Mouse (Mus musculus) forebrain, postnatal 0 days (tissue): ENCODE data around the gene Dnaja3. TPM values are rescaled to one million over a fixed set of nuclear protein-coding genes. Genes with fewer than 3 reads are reported as not detected.
A peak's percentile ranks its signal among the peaks of the same experiment; 100 is the strongest.

Experiments used
- ATAC-seq: fragments of 200-750 bp; cut with Nextera tagmentation; 2 replicates; pipeline ENCODE4 v1.8.0; 2017; ENCODE audit warnings: mild to moderate bottlenecking, moderate library complexity
- DNase-seq: peaks from one replicate; pipeline ENCODE4 v3.0.0-alpha.2; 2015
- H3K27ac ChIP-seq: fragments of 300-500 bp; sonication (generic); 2 replicates; pipeline ENCODE4 v1.5.1; 2014; ENCODE audit warnings: low read depth, mild to moderate bottlenecking, antibody characterized with exemption, low read length, moderate library complexity, mixed read lengths
- H3K27me3 ChIP-seq: fragments of 300-500 bp; sonication (generic); 2 replicates; pipeline ENCODE4 v1.6.1; 2014; ENCODE audit warnings: mild to moderate bottlenecking, low read length, mixed read lengths; ENCODE audit not compliant: insufficient read depth
- H3K36me3 ChIP-seq: fragments of 300-500 bp; sonication (generic); 2 replicates; pipeline ENCODE4 v1.6.1; 2014; ENCODE audit warnings: mild to moderate bottlenecking, moderate library complexity; ENCODE audit not compliant: insufficient read depth
- H3K4me1 ChIP-seq: fragments of 300-500 bp; sonication (generic); 2 replicates; pipeline ENCODE4 v1.6.1; 2014; ENCODE audit warnings: antibody characterized with exemption; ENCODE audit not compliant: insufficient read depth
- H3K4me2 ChIP-seq: fragments of 300-500 bp; sonication (generic); 2 replicates; pipeline ENCODE4 v1.6.1; 2014; ENCODE audit warnings: low read depth, mild to moderate bottlenecking, moderate library complexity
- H3K4me3 ChIP-seq: fragments of 300-500 bp; sonication (generic); 2 replicates; pipeline ENCODE4 v1.5.1; 2014; ENCODE audit warnings: low read depth, low read length, mixed read lengths
- H3K9ac ChIP-seq: fragments of 300-500 bp; sonication (generic); 2 replicates; pipeline ENCODE4 v1.6.1; 2014; ENCODE audit warnings: mild to moderate bottlenecking
- H3K9me3 ChIP-seq: fragments of 300-500 bp; sonication (generic); 2 replicates; pipeline ENCODE4 v1.6.1; 2016; ENCODE audit warnings: low read length
- CTCF ChIP-seq: sonication (generic); IDR thresholded peaks from 2 replicates; pipeline ENCODE4 v1.5.1; 2016; ENCODE audit warnings: antibody characterized with exemption, control low read depth, low read depth
- WGBS: fragments of 180-500 bp; shearing (Covaris S2); extraction: QIAGEN DNeasy Blood & Tissue Kit; methylation state at CpG from one replicate; pipeline ENCODE4 v1.1.7; 2014; 5-methylcytosine and 5-hydroxymethylcytosine counted together
- polyA plus RNA-seq: library from polyadenylated mRNA; unstranded; fragments of >200 nt; fragmentation: Nextera tagmentation; extraction: Ambion mirVana; gene quantifications from 2 replicates; pipeline ENCODE4 v1.2.1, GENCODE M21; 2015
- total RNA-seq: library from RNA; depleted of rRNA; stranded (reverse); fragments of >200 nt; gene quantifications from 2 replicates; pipeline ENCODE4 v1.2.3, GENCODE M21; 2014

Gene Dnaja3
- total and polyA plus RNA-seq, 2 experiments from 2014 or later, result 48.6 to 51.5 TPM

GRCm38 (mm10) chr16:4633661-4634060 lies 6.1 kb upstream of the Dnaja3 start:
- no peaks in the 10 kb centered on the region for H3K4me1 ChIP-seq
- 94% methylated on average over 3 of the region's 3 CpGs for WGBS
- no peak for TF ChIP-seq CTCF
- peaks cover 23% of the 10 kb centered on the region for H3K36me3 ChIP-seq
- no peak overlapping the region for H3K4me3 ChIP-seq
- H3K27me3 ChIP-seq, result no peaks in the 10 kb centered on the region
- H3K27ac ChIP-seq, result no peak overlapping the region
- no peak for ATAC-seq
- H3K9me3 ChIP-seq, result no peaks in the 10 kb centered on the region
- no peak for DNase-seq
- no peak overlapping the region for H3K4me2 ChIP-seq
- no peak overlapping the region for H3K9ac ChIP-seq

GRCm38 (mm10) chr16:4634681-4635080 lies 5.1 kb upstream of the Dnaja3 start:
- Histone ChIP-seq H3K27ac (no peak overlapping the region), H3K4me3 (no peak overlapping the region), H3K9ac (no peak overlapping the region), H3K27me3 (no peaks in the 10 kb centered on the region), H3K9me3 (no peaks in the 10 kb centered on the region), H3K4me1 (no peaks in the 10 kb centered on the region), H3K36me3 (peaks cover 13% of the 10 kb centered on the region), H3K4me2 (no peak overlapping the region)
- WGBS, result 79% methylated on average over 9 of the region's 9 CpGs
- DNase-seq, result no peak
- ATAC-seq, result no peak
- no peak for TF ChIP-seq CTCF

GRCm38 (mm10) chr16:4635760-4636159 lies 4.0 kb upstream of the Dnaja3 start:
- H3K9me3 ChIP-seq, result no peaks in the 10 kb centered on the region
- no peak overlapping the region for H3K9ac ChIP-seq
- no peak for TF ChIP-seq CTCF
- no peak overlapping the region for H3K27ac ChIP-seq
- DNase-seq (no peak), ATAC-seq (no peak)
- peaks cover 8% of the 10 kb centered on the region for H3K36me3 ChIP-seq
- H3K4me2 ChIP-seq, result no peak overlapping the region
- H3K4me1 ChIP-seq, result no peaks in the 10 kb centered on the region
- no peak overlapping the region for H3K4me3 ChIP-seq
- H3K27me3 ChIP-seq, result no peaks in the 10 kb centered on the region
- WGBS, result 73% methylated on average over 4 of the region's 4 CpGs

- ATAC-seq (no peak), DNase-seq (no peak)
- TF ChIP-seq CTCF, result no peak
- no peaks in the 10 kb centered on the region for H3K27me3 ChIP-seq
- no peak overlapping the region for H3K9ac ChIP-seq
- no peak overlapping the region for H3K27ac ChIP-seq
- no peaks in the 10 kb centered on the region for H3K4me1 ChIP-seq
- H3K9me3 ChIP-seq, result no peaks in the 10 kb centered on the region
- H3K36me3 ChIP-seq, result no peaks in the 10 kb centered on the region; the same call in none of the 2 replicates
- H3K4me3 ChIP-seq, result no peak overlapping the region
- H3K4me2 ChIP-seq, result no peak overlapping the region
- 87% methylated on average over 3 of the region's 3 CpGs for whole genome bisulfite sequencing
Measured at GRCm38 (mm10) chr16:4638891-4639390, 848 bp upstream of the Dnaja3 start.

GRCm38 (mm10) chr16:4640267-4641005 lies 647 bp downstream of the Dnaja3 start:
- no peak for DNase-seq
- 14% methylated on average over 17 of the region's 17 CpGs for WGBS
- TF ChIP-seq CTCF, result no peak
- ATAC-seq, result no peak
- peak overlapping the region; percentile 32 for H3K4me3 ChIP-seq
- H3K4me1 ChIP-seq, result no peaks in the 10 kb centered on the region
- no peak overlapping the region for H3K27ac ChIP-seq
- H3K27me3 ChIP-seq, result no peaks in the 10 kb centered on the region
- H3K4me2 ChIP-seq, result peak overlapping the region; percentile 55
- peak overlapping the region; percentile 47 for H3K9ac ChIP-seq
- H3K36me3 ChIP-seq, result no peaks in the 10 kb centered on the region; the same call in none of the 2 replicates
- no peaks in the 10 kb centered on the region for H3K9me3 ChIP-seq

GRCm38 (mm10) chr16:4641119-4641838 lies 1.5 kb downstream of the Dnaja3 start:
- no peak for ATAC-seq
- 58% methylated on average over 3 of the region's 3 CpGs for WGBS
- Histone ChIP-seq H3K36me3 (no peaks in the 10 kb centered on the region; the same call in none of the 2 replicates), H3K27me3 (no peaks in the 10 kb centered on the region), H3K9ac (no peak overlapping the region), H3K9me3 (no peaks in the 10 kb centered on the region), H3K4me2 (peak overlapping the region; percentile 55; the same call in 1 of the 2 replicates), H3K4me1 (no peaks in the 10 kb centered on the region), H3K27ac (no peak overlapping the region), H3K4me3 (no peak overlapping the region)
- no peak for TF ChIP-seq CTCF
- no peak for DNase-seq

- no peaks in the 10 kb centered on the region; the same call in 1 of the 2 replicates for H3K36me3 ChIP-seq
- H3K9me3 ChIP-seq, result no peaks in the 10 kb centered on the region
- no peak overlapping the region for H3K9ac ChIP-seq
- ATAC-seq (no peak), DNase-seq (no peak)
- WGBS, result 36% methylated on average over 13 of the region's 13 CpGs
- TF ChIP-seq CTCF, result 0 out of 2 replicates have a peak, but pooled peaks have one; percentile 9
- no peaks in the 10 kb centered on the region for H3K4me1 ChIP-seq
- no peak overlapping the region for H3K4me2 ChIP-seq
- no peak overlapping the region for H3K4me3 ChIP-seq
- H3K27ac ChIP-seq, result no peak overlapping the region
- no peaks in the 10 kb centered on the region for H3K27me3 ChIP-seq
Measured at GRCm38 (mm10) chr16:4642190-4642589, 2.4 kb downstream of the Dnaja3 start.
